Mouse (Mus musculus): Measurements from ENCODE around the gene Cmtm8. TPM values are rescaled to one million over a fixed set of nuclear protein-coding genes. Genes with fewer than 3 reads are reported as not detected.
A peak's percentile ranks its signal among the peaks of the same experiment; 100 is the strongest.

Gene Cmtm8
- total RNA-seq, 2 experiments from 2014 or later = 2.8 to 3.7 TPM

- DNase-seq = no peak
- intact Hi-C loops (cut with DNase I; ENCODE audit: low total_unique reads) = loop anchor here (5.0 kb wide), 1 partner anchor 42 kb away; no protein-coding TSS in a partner anchor
Measured at GRCm38 (mm10) chr9:114793764-114794295, 50.1 kb downstream of the Cmtm8 start.

- intact Hi-C loops (cut with DNase I; ENCODE audit: low total_unique reads) = loop anchor here (5.0 kb wide), 1 partner anchor 38 kb away; no protein-coding TSS in a partner anchor
- DNase-seq = no peak
Measured at GRCm38 (mm10) chr9:114789989-114790388, 54.0 kb downstream of the Cmtm8 start.

- no peak for DNase-seq
- intact Hi-C loops (cut with DNase I; ENCODE audit: low total_unique reads) = no loop called here
Measured at GRCm38 (mm10) chr9:114789557-114789956, 54.4 kb downstream of the Cmtm8 start.

GRCm38 (mm10) chr9:114788697-114789096 is 55.3 kb downstream of the Cmtm8 start:
- intact Hi-C loops (cut with DNase I; ENCODE audit: low total_unique reads) = no loop called here
- DNase-seq = no peak

- intact Hi-C loops (cut with DNase I; ENCODE audit: low total_unique reads) = no loop called here
Measured at GRCm38 (mm10) chr9:114787716-114788115, 56.2 kb downstream of the Cmtm8 start.

GRCm38 (mm10) chr9:114787134-114787533 is 56.8 kb downstream of the Cmtm8 start:
- no peak for DNase-seq
- intact Hi-C loops (cut with DNase I; ENCODE audit: low total_unique reads) = no loop called here

More at GRCm38 (mm10) chr9:114787716-114788115, 56.2 kb downstream of the Cmtm8 start:
- DNase-seq = no peak

- intact Hi-C loops (cut with DNase I; ENCODE audit: low total_unique reads) = no loop called here
- no peak for DNase-seq
Measured at GRCm38 (mm10) chr9:114785432-114786125, 58.4 kb downstream of the Cmtm8 start.

GRCm38 (mm10) chr9:114781526-114782212 is 62.3 kb downstream of the Cmtm8 start, which contains the start of gene Cmtm7:
TSS of gene Cmtm7 (minus strand) at chr9:114781856.
- intact Hi-C loops (cut with DNase I; ENCODE audit: low total_unique reads) = no loop called here
- DNase-seq = peak; percentile 85

GRCm38 (mm10) chr9:114780746-114781525 is 63.0 kb downstream of the Cmtm8 start:
- DNase-seq = peak; percentile 68
- intact Hi-C loops (cut with DNase I; ENCODE audit: low total_unique reads) = no loop called here

GRCm38 (mm10) chr9:114779984-114780745 is 63.8 kb downstream of the Cmtm8 start:
- no peak for DNase-seq
- intact Hi-C loops (cut with DNase I; ENCODE audit: low total_unique reads) = no loop called here

GRCm38 (mm10) chr9:114778877-114779276 is 65.1 kb downstream of the Cmtm8 start:
- intact Hi-C loops (cut with DNase I; ENCODE audit: low total_unique reads) = no loop called here

GRCm38 (mm10) chr9:114778047-114778390 is 65.9 kb downstream of the Cmtm8 start:
- DNase-seq = no peak
- intact Hi-C loops (cut with DNase I; ENCODE audit: low total_unique reads) = no loop called here

More at GRCm38 (mm10) chr9:114778877-114779276, 65.1 kb downstream of the Cmtm8 start:
- no peak for DNase-seq

- intact Hi-C loops (cut with DNase I; ENCODE audit: low total_unique reads) = no loop called here
- no peak for DNase-seq
Measured at GRCm38 (mm10) chr9:114777178-114778046, 66.5 kb downstream of the Cmtm8 start.

GRCm38 (mm10) chr9:114776361-114776760 is 67.6 kb downstream of the Cmtm8 start:
- intact Hi-C loops (cut with DNase I; ENCODE audit: low total_unique reads) = no loop called here
- no peak for DNase-seq

- intact Hi-C loops (cut with DNase I; ENCODE audit: low total_unique reads) = no loop called here
- DNase-seq = peak; percentile 84
Measured at GRCm38 (mm10) chr9:114775272-114775671, 68.7 kb downstream of the Cmtm8 start.

- DNase-seq = no peak
- intact Hi-C loops (cut with DNase I; ENCODE audit: low total_unique reads) = no loop called here
Measured at GRCm38 (mm10) chr9:114774629-114775028, 69.3 kb downstream of the Cmtm8 start.

- intact Hi-C loops (cut with DNase I; ENCODE audit: low total_unique reads) = no loop called here
- DNase-seq = no peak
Measured at GRCm38 (mm10) chr9:114771565-114771964, 72.4 kb downstream of the Cmtm8 start.

GRCm38 (mm10) chr9:114770224-114770623 is 73.7 kb downstream of the Cmtm8 start:
- intact Hi-C loops (cut with DNase I; ENCODE audit: low total_unique reads) = no loop called here
- no peak for DNase-seq

Data from gastrocnemius, postnatal 14 days (tissue).